Mouse (Mus musculus) small intestine, adult 2 months (tissue): Measurements from ENCODE around the gene Nup188. TPM values are rescaled to one million over a fixed set of nuclear protein-coding genes. Genes with fewer than 3 reads are reported as not detected.

ENCODE experiments used
- H3K27ac ChIP-seq: fragments of 200-500 bp; 2 replicates; pipeline ENCODE4 v1.5.1; 2012; ENCODE audit warnings: low read depth, low read length, control low read depth, inconsistent platforms; ENCODE audit not compliant: insufficient read depth
- H3K27me3 ChIP-seq: fragments of 200-500 bp; 2 replicates; pipeline ENCODE4 v1.6.1; 2012; ENCODE audit warnings: mild to moderate bottlenecking, moderate library complexity, low read length, inconsistent platforms; ENCODE audit not compliant: control insufficient read depth, insufficient read depth
- H3K36me3 ChIP-seq: fragments of 200-500 bp; 2 replicates; pipeline ENCODE4 v1.6.1; 2012; ENCODE audit warnings: mild to moderate bottlenecking, low read length, control low read depth, inconsistent platforms; ENCODE audit not compliant: control insufficient read depth, insufficient read depth
- H3K4me1 ChIP-seq: fragments of 200-500 bp; 2 replicates; pipeline ENCODE4 v1.6.1; 2012; ENCODE audit warnings: low read length, inconsistent platforms, mixed read lengths; ENCODE audit not compliant: control insufficient read depth, insufficient read depth, insufficient read length
- H3K4me3 ChIP-seq: fragments of 200-500 bp; 2 replicates; pipeline ENCODE4 v1.5.1; 2012; ENCODE audit warnings: low read depth, mild to moderate bottlenecking, control low read depth, inconsistent platforms, low read length, moderate library complexity
- CTCF ChIP-seq: fragments of 200-500 bp; IDR thresholded peaks from 2 replicates; pipeline ENCODE4 v1.5.1; 2012; ENCODE audit warnings: low read depth, mild to moderate bottlenecking, control low read depth, inconsistent platforms, low read length, moderate library complexity, mixed read lengths; ENCODE audit not compliant: insufficient replicate concordance, insufficient read length; ENCODE audit errors: extremely low read depth
- POLR2A ChIP-seq: fragments of 200-500 bp; IDR thresholded peaks from 2 replicates; pipeline ENCODE4 v1.6.1; 2012; ENCODE audit warnings: low read depth, mild to moderate bottlenecking, control low read depth, inconsistent platforms, low read length, moderate library complexity
- WGBS: fragments of 180-500 bp; shearing (Covaris S2); methylation state at CpG from one replicate; pipeline ENCODE4 v1.1.7; 2018; 5-methylcytosine and 5-hydroxymethylcytosine counted together
- polyA plus RNA-seq: library from polyadenylated mRNA; depleted of rRNA; stranded (reverse); fragments of >200 nt; gene quantifications from 2 replicates; pipeline ENCODE4 v1.2.3, GENCODE M21; 2012

Gene Nup188
- polyA plus RNA-seq, 1 experiment, result 21.4 TPM

DNA sequence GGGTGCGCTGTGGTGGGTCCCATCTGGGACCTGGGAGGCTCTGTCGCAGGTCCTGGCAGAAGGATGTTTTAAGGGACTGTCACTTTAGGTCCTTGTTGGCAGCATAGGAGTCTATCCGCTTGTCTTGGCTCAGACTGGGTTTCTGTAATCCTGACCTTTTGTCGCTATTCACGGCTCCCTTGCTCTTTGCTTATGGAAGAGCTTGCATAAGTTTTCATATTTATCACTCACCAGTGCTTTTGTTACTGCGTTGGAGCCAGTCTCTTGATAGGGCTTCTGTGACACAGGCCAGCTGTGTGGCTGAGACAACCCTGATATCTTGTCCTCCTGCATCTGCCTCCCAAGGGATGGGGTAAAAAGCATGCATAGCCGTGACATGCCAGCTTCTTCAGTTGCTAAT lies 93.1 kb downstream of the Nup188 start:
- Histone ChIP-seq H3K36me3 (peaks cover 71% of the 10 kb centered on the region), H3K4me3 (no peak overlapping the region), H3K27ac (no peak overlapping the region)

DNA sequence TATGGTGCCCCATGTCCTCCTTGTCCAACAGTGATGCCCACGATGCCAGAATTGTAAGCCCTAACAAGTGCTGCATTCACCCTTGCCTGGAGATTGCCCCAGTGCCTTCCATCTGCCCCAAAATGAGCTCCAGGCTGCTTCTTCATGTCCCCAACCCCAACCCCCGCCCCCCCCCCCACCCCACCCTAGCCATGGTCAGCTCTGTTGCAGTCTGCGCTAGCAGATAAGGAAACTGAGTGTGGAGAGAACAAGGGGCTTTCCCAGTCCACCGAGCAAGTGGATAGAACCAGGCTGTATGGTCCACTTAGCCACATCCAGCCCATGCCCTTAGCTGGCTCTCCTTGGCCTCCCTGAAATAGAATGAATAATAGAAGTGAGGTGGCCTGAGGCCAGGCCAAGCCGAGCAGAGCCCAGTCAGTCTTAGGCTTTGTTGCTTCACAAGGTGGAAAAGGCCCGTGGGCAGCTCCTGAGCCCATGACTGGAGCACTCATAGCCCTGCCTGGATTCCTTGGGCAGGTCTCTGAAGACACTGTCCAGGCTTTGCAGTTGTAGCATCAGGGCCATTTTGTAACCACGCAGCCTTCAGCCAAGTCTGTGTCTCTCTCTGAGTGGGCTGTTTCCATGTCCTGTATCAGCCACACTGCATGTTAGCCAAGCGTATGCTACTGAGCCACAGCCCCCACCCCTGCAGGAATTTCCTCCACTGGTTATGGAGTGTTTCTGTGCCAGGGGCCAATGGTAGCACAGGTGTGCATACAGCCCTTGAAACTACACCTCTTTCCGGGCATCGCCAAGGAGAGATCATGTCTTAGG lies 94.6 kb downstream of the Nup188 start:
- Histone ChIP-seq H3K4me1 (peaks cover 14% of the 10 kb centered on the region), H3K27ac (peak overlapping the region; percentile 68), H3K4me3 (no peak overlapping the region), H3K27me3 (no peaks in the 10 kb centered on the region), H3K36me3 (peaks cover 73% of the 10 kb centered on the region)
- 81% methylated on average over 10 of the region's 10 CpGs for WGBS
- TF ChIP-seq POLR2A (no peak), CTCF (no peak)

More for the DNA sequence above, 93.1 kb downstream of the Nup188 start:
- no peak for TF ChIP-seq CTCF
- TF ChIP-seq POLR2A, result no peak
- Histone ChIP-seq H3K4me1 (peaks cover 14% of the 10 kb centered on the region), H3K27me3 (no peaks in the 10 kb centered on the region)
- WGBS, result 85% methylated on average over 7 of the region's 7 CpGs

- no peak for TF ChIP-seq CTCF
- no peak for TF ChIP-seq POLR2A
- H3K4me1 ChIP-seq, result peaks cover 14% of the 10 kb centered on the region
- peak overlapping the region; percentile 17; the same call in 1 of the 2 replicates for H3K27ac ChIP-seq
- H3K27me3 ChIP-seq, result no peaks in the 10 kb centered on the region
- H3K36me3 ChIP-seq, result peaks cover 67% of the 10 kb centered on the region
- 79% methylated on average over 4 of the region's 4 CpGs for WGBS
- H3K4me3 ChIP-seq, result no peak overlapping the region
Observed at GRCm38 (mm10) chr2:30381377-30381725, 95.2 kb downstream of the Nup188 start.

DNA sequence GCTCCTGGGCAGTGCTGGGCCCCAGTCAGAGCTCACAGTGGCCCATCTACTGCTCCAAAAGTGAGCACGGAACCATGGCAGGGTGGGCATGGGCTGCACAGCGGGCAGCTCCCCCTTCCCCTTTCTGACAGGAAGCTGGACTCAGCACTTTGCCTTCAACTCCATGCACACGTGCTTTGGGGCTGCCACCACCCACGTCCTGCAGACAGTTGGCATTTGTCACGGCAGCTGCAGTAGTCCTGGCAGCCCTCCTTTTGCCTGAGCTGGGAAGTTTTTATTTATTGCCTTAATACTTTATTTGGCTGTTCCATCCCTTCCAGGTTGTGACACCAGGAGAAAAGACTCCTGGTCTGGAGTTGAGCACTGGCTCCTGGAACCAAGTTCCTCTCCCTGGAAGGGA lies 98.6 kb downstream of the Nup188 start:
- TF ChIP-seq POLR2A, result no peak
- no peak for TF ChIP-seq CTCF
- WGBS, result 72% methylated on average over 5 of the region's 5 CpGs

DNA sequence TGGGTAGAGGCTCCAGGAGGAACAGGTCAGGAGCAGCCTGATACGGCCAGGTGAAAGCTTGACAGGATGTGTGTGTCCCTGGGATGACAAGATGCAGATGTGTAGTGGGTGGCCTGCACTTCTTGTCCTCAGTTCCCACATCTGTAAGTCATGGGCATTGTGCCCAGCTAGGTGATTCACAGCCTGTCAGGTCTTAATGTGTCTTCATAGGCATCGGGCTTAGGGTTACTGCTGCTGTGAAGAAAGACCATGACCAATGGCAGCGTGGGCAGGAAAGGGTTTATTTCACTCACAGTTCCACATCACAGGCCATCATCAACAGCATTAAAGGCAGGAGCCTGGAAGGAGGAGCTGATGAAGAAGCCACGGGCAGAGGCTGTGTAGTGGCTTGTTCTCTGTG lies 99.4 kb downstream of the Nup188 start:
- Histone ChIP-seq H3K27ac (no peak overlapping the region), H3K4me1 (peaks cover 6% of the 10 kb centered on the region), H3K27me3 (no peaks in the 10 kb centered on the region), H3K4me3 (no peak overlapping the region), H3K36me3 (peaks cover 33% of the 10 kb centered on the region)
- TF ChIP-seq CTCF, result no peak
- no peak for TF ChIP-seq POLR2A
- 87% methylated on average over 4 of the region's 4 CpGs for WGBS

More for the DNA sequence above, 98.6 kb downstream of the Nup188 start:
- Histone ChIP-seq H3K27ac (no peak overlapping the region), H3K4me3 (no peak overlapping the region), H3K36me3 (peaks cover 38% of the 10 kb centered on the region), H3K4me1 (peaks cover 6% of the 10 kb centered on the region), H3K27me3 (no peaks in the 10 kb centered on the region)

GRCm38 (mm10) chr2:30386913-30387312 lies 100.7 kb downstream of the Nup188 start:
- no peak overlapping the region for H3K4me3 ChIP-seq
- H3K36me3 ChIP-seq, result peaks cover 28% of the 10 kb centered on the region
- no peaks in the 10 kb centered on the region for H3K27me3 ChIP-seq
- H3K27ac ChIP-seq, result no peak overlapping the region
- TF ChIP-seq POLR2A (no peak), CTCF (no peak)
- 82% methylated on average over 9 of the region's 9 CpGs for WGBS
- H3K4me1 ChIP-seq, result no peaks in the 10 kb centered on the region

- TF ChIP-seq CTCF, result no peak
- no peak for TF ChIP-seq POLR2A
- Histone ChIP-seq H3K36me3 (peaks cover 10% of the 10 kb centered on the region; the same call in 1 of the 2 replicates), H3K27me3 (no peaks in the 10 kb centered on the region), H3K4me3 (no peak overlapping the region), H3K27ac (no peak overlapping the region), H3K4me1 (peaks cover 6% of the 10 kb centered on the region)
- WGBS, result 88% methylated on average over 2 of the region's 2 CpGs
Observed at GRCm38 (mm10) chr2:30389000-30389399, 102.8 kb downstream of the Nup188 start.
